Mouse (Mus musculus): ENCODE measurements around the gene Gm11939. TPM values are rescaled to one million over a fixed set of nuclear protein-coding genes. Genes with fewer than 3 reads are reported as not detected.
A peak's percentile ranks its signal among the peaks of the same experiment; 100 is the strongest.

The Gm11939 gene
- polyA plus RNA-seq, 1 experiment from 2014 or later = not detected

DNA sequence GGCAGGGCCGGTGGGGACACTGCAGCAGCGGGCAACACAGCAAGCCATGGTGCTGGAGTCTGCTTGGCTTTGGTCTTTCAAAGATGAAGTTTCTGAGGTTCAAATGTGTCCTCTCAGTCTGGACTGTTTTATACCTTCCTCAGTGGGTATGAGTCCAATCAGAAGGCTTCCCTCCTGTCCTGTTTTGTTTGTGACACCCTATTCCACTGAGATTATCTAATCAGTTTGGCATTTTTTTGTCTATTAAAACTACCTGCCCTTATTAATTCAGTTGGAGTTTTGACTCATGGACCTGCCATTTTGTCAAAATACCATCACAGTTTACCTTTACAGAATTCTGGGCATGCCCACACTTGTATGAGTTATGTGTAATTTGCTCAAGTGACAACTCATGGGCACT, 2.5 kb downstream of the Gm11939 start, which contains the start of gene Krtap3-2:
Krtap3-2 (minus strand) TSS at position 101 of the 400 bp plus-strand sequence.
- Histone ChIP-seq H3K4me1 (ENCODE audit: insufficient read depth) (no peaks in the 10 kb centered on the region), H3K9me3 (ENCODE audit: low read depth, low read length) (no peaks in the 10 kb centered on the region), H3K27ac (ENCODE audit: low read depth) (no peak within 1 kb of the TSS), H3K4me2 (no peak within 1 kb of the TSS), H3K36me3 (ENCODE audit: insufficient read depth) (no peaks in the 10 kb centered on the region), H3K9ac (no peak within 1 kb of the TSS), H3K4me3 (ENCODE audit: low read depth, low read length) (no peak within 1 kb of the TSS), H3K27me3 (ENCODE audit: insufficient read depth, low read length) (no peaks in the 10 kb centered on the region)
- WGBS = 88% methylated on average over 2 of the region's 2 CpGs
- TF ChIP-seq CTCF (IDR thresholded peaks at IDR 0.05; ENCODE audit: low read depth) = no peak
- ATAC-seq (ENCODE audit: insufficient read depth) = no peak
- DNase-seq = no peak

DNA sequence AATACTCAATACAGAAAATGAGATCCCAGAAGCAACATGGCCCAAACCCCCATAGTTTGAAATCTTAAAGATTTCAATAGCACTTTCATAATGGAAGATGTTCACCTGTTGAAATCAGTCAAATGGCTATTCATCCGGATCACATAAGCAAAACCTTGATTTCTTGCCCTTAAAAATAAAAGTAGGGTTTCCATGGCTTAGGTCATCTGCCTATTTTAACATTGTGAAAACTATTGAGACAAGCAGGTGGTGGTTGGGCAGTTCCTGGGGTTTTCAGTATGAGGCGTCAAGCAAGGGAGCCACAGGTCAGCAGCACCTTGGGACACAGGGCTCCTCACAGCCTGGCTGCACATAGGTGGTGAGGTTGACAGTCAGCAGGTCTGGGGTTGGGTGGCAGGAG, 3.1 kb downstream of the Gm11939 start:
- no peak overlapping the region for H3K4me2 ChIP-seq
- no peak for ATAC-seq (ENCODE audit: insufficient read depth)
- no peak overlapping the region for H3K9ac ChIP-seq
- no peaks in the 10 kb centered on the region for H3K9me3 ChIP-seq (ENCODE audit: low read depth, low read length)
- no peak overlapping the region for H3K4me3 ChIP-seq (ENCODE audit: low read depth, low read length)
- 83% methylated on average over 2 of the region's 2 CpGs for WGBS
- no peak for DNase-seq
- no peak for TF ChIP-seq CTCF (IDR thresholded peaks at IDR 0.05; ENCODE audit: low read depth)
- H3K27me3 ChIP-seq (ENCODE audit: insufficient read depth, low read length) = no peaks in the 10 kb centered on the region
- H3K36me3 ChIP-seq (ENCODE audit: insufficient read depth) = no peaks in the 10 kb centered on the region
- H3K4me1 ChIP-seq (ENCODE audit: insufficient read depth) = no peaks in the 10 kb centered on the region
- no peak overlapping the region for H3K27ac ChIP-seq (ENCODE audit: low read depth)

DNA sequence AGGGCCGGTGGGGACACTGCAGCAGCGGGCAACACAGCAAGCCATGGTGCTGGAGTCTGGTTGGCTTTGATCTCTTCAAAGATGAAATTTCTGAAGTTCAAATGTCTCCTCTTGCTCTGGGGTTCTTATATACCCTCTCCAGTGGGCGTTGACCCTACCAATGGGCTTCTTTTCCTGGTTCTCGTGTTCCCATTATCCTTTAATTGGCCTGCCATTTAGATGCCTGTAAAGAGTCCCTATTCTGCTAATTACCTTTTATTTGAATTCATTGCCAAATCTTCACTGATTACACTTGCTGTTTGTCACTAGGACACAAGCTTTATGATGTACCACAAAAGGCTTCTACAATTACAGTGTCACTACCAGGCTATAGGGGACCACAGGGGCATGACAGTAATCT, 8.5 kb downstream of the Gm11939 start, which contains the start of gene Krtap3-3:
Krtap3-3 (minus strand) TSS at position 101 of the 400 bp plus-strand sequence.
- Histone ChIP-seq H3K4me2 (no peak within 1 kb of the TSS), H3K9me3 (ENCODE audit: low read depth, low read length) (no peaks in the 10 kb centered on the region), H3K9ac (no peak within 1 kb of the TSS), H3K4me3 (ENCODE audit: low read depth, low read length) (no peak within 1 kb of the TSS), H3K36me3 (ENCODE audit: insufficient read depth) (no peaks in the 10 kb centered on the region), H3K4me1 (ENCODE audit: insufficient read depth) (no peaks in the 10 kb centered on the region), H3K27me3 (ENCODE audit: insufficient read depth, low read length) (no peaks in the 10 kb centered on the region), H3K27ac (ENCODE audit: low read depth) (no peak within 1 kb of the TSS)
- DNase-seq (no peak), ATAC-seq (ENCODE audit: insufficient read depth) (no peak)
- no peak for TF ChIP-seq CTCF (IDR thresholded peaks at IDR 0.05; ENCODE audit: low read depth)
- WGBS = 64% methylated on average over 4 of the region's 4 CpGs

DNA sequence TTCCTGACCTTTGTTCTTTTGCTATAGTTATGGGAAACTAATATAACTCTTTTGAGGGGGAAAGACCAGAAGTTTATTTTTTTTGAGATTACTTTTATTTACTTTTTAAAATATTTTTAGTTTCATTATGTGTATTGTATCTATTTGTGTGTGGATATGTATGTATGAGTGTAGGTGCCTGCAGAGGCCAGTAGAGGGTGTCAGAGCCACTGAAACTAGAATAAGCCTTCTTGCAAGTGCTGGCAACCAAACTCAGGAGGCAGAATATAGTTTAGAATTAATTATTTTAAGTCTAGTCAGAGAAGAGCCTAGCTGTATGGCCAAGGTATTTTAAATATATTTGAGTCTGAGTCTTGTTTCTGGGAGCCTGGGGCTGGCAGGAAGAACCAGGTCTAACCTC, 11.4 kb downstream of the Gm11939 start:
- Histone ChIP-seq H3K4me2 (no peak overlapping the region), H3K9me3 (ENCODE audit: low read depth, low read length) (no peaks in the 10 kb centered on the region), H3K27me3 (ENCODE audit: insufficient read depth, low read length) (no peaks in the 10 kb centered on the region), H3K4me1 (ENCODE audit: insufficient read depth) (no peaks in the 10 kb centered on the region), H3K27ac (ENCODE audit: low read depth) (no peak overlapping the region), H3K9ac (no peak overlapping the region), H3K36me3 (ENCODE audit: insufficient read depth) (no peaks in the 10 kb centered on the region), H3K4me3 (ENCODE audit: low read depth, low read length) (no peak overlapping the region)
- ATAC-seq (ENCODE audit: insufficient read depth) (no peak), DNase-seq (no peak)
- no peak for TF ChIP-seq CTCF (IDR thresholded peaks at IDR 0.05; ENCODE audit: low read depth)

DNA sequence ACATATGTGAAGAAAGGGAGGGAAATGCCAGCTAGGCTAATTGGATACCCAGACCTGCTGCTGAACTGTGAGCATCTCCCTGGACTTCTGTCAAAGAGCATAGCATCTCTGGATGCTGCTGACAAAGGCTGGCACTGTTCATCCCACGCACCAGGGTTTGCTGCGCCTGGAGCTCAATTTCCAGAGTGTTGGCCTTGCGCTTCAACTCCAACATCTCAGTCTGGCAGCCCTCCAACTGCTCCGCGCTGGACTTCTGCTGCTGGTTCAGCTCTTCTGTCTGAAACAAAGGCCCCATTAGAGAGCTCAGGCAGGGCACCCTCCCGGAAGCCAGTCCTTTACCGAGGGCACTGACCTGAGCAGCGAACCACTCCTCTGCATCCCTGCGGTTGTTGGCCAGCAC, 19.5 kb downstream of the Gm11939 start:
- 44% methylated on average over 9 of the region's 9 CpGs for WGBS
- Histone ChIP-seq H3K27ac (ENCODE audit: low read depth) (peak overlapping the region; percentile 54; the same call in 1 of the 2 replicates), H3K9me3 (ENCODE audit: low read depth, low read length) (no peaks in the 10 kb centered on the region), H3K4me1 (ENCODE audit: insufficient read depth) (no peaks in the 10 kb centered on the region), H3K4me2 (no peak overlapping the region), H3K36me3 (ENCODE audit: insufficient read depth) (no peaks in the 10 kb centered on the region), H3K9ac (no peak overlapping the region), H3K4me3 (ENCODE audit: low read depth, low read length) (no peak overlapping the region), H3K27me3 (ENCODE audit: insufficient read depth, low read length) (no peaks in the 10 kb centered on the region)
- ATAC-seq (ENCODE audit: insufficient read depth) (no peak), DNase-seq (peak; percentile 83)
- no peak for TF ChIP-seq CTCF (IDR thresholded peaks at IDR 0.05; ENCODE audit: low read depth)

GRCm38 (mm10) chr11:99521288-99521860, 37.9 kb downstream of the Gm11939 start, which contains the start of gene Krt39:
TSS of gene Krt39 (minus strand) at chr11:99521338.
- Histone ChIP-seq H3K9ac (no peak within 1 kb of the TSS), H3K27me3 (ENCODE audit: insufficient read depth, low read length) (no peaks in the 10 kb centered on the region), H3K9me3 (ENCODE audit: low read depth, low read length) (no peaks in the 10 kb centered on the region), H3K36me3 (ENCODE audit: insufficient read depth) (no peaks in the 10 kb centered on the region), H3K4me2 (no peak within 1 kb of the TSS), H3K27ac (ENCODE audit: low read depth) (no peak within 1 kb of the TSS), H3K4me1 (ENCODE audit: insufficient read depth) (no peaks in the 10 kb centered on the region), H3K4me3 (ENCODE audit: low read depth, low read length) (no peak within 1 kb of the TSS)
- ATAC-seq (ENCODE audit: insufficient read depth) (no peak), DNase-seq (no peak)
- 64% methylated on average over 13 of the region's 13 CpGs for WGBS
- no peak for TF ChIP-seq CTCF (IDR thresholded peaks at IDR 0.05; ENCODE audit: low read depth)

DNA sequence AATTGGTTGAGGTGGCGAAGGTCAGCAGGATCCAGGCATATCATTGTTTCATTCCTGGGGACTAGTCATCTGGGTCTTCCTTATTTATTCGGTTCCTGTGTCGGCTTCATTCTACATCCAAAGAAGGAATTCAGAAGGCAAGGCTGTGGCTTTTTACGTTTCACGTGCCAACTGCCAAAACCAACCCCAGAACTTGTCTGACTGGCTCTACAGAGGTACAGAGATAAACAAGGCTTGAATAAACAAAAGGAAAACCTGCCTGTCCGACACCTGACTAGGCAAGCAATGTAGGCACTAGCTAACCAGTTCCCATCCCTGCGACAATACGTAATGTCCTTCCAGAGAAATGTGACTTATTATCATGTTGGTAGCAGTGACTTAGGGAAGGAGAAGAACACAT, 45.2 kb downstream of the Gm11939 start:
- peak; percentile 58 for DNase-seq
- ATAC-seq (ENCODE audit: insufficient read depth) = 0 out of 2 replicates have a peak, but pooled peaks have one; percentile 17
- H3K27ac ChIP-seq (ENCODE audit: low read depth) = peak overlapping the region; percentile 51

More for the DNA sequence above, 45.2 kb downstream of the Gm11939 start:
- WGBS = 60% methylated on average over 8 of the region's 8 CpGs
- Histone ChIP-seq H3K4me2 (no peak overlapping the region), H3K36me3 (ENCODE audit: insufficient read depth) (no peaks in the 10 kb centered on the region), H3K9ac (no peak overlapping the region), H3K4me3 (ENCODE audit: low read depth, low read length) (no peak overlapping the region), H3K9me3 (ENCODE audit: low read depth, low read length) (no peaks in the 10 kb centered on the region), H3K27me3 (ENCODE audit: insufficient read depth, low read length) (no peaks in the 10 kb centered on the region), H3K4me1 (ENCODE audit: insufficient read depth) (no peaks in the 10 kb centered on the region)
- no peak for TF ChIP-seq CTCF (IDR thresholded peaks at IDR 0.05; ENCODE audit: low read depth)

Other genes starting within 250 kb of the Gm11939 start
- gene Krt25, start 236.5 kb downstream of the Gm11939 start, polyA plus RNA-seq (2014; fragmentation: Nextera tagmentation; extraction: Ambion mirVana) = not detected in 2 replicates
- gene Krt26, start 221.5 kb downstream of the Gm11939 start, polyA plus RNA-seq (2014; fragmentation: Nextera tagmentation; extraction: Ambion mirVana) = not detected in 2 replicates
- not detected in 2 replicates for gene Krt27, start 208.4 kb downstream of the Gm11939 start, polyA plus RNA-seq (2014; fragmentation: Nextera tagmentation; extraction: Ambion mirVana)
- 0.29 TPM in 1 of 2 replicates, not detected in the other for gene Krt28, start 184.6 kb downstream of the Gm11939 start, polyA plus RNA-seq (2014; fragmentation: Nextera tagmentation; extraction: Ambion mirVana)
- 24.5 and 24.6 TPM in 2 replicates for gene Krt10, start 170.1 kb downstream of the Gm11939 start, polyA plus RNA-seq (2014; fragmentation: Nextera tagmentation; extraction: Ambion mirVana)
- not detected in 2 replicates for gene Krt12, start 137.2 kb downstream of the Gm11939 start, polyA plus RNA-seq (2014; fragmentation: Nextera tagmentation; extraction: Ambion mirVana)
- 0.28 and 0.42 TPM in 2 replicates for gene Krt20, start 121.3 kb downstream of the Gm11939 start, polyA plus RNA-seq (2014; fragmentation: Nextera tagmentation; extraction: Ambion mirVana)
- 4.0 and 4.4 TPM in 2 replicates for gene Krt23, start 66.3 kb downstream of the Gm11939 start, polyA plus RNA-seq (2014; fragmentation: Nextera tagmentation; extraction: Ambion mirVana)
- gene Krt39, start 38.1 kb downstream of the Gm11939 start, polyA plus RNA-seq (2014; fragmentation: Nextera tagmentation; extraction: Ambion mirVana) = not detected in 2 replicates
- gene Krt40, start 16.3 kb downstream of the Gm11939 start, polyA plus RNA-seq (2014; fragmentation: Nextera tagmentation; extraction: Ambion mirVana) = 0.17 TPM in 1 of 2 replicates, not detected in the other
- not detected in 2 replicates for gene Krtap3-3, start 8.6 kb downstream of the Gm11939 start, polyA plus RNA-seq (2014; fragmentation: Nextera tagmentation; extraction: Ambion mirVana)
- not detected in 2 replicates for gene Krtap3-2, start 2.6 kb downstream of the Gm11939 start, polyA plus RNA-seq (2014; fragmentation: Nextera tagmentation; extraction: Ambion mirVana)
- gene Krtap3-1, start 7.2 kb upstream of the Gm11939 start, polyA plus RNA-seq (2014; fragmentation: Nextera tagmentation; extraction: Ambion mirVana) = not detected in 2 replicates
- gene Krtap1-5, start 21.6 kb upstream of the Gm11939 start, polyA plus RNA-seq (2014; fragmentation: Nextera tagmentation; extraction: Ambion mirVana) = not detected in 2 replicates
- gene Krtap1-4, start 24.2 kb upstream of the Gm11939 start, polyA plus RNA-seq (2014; fragmentation: Nextera tagmentation; extraction: Ambion mirVana) = not detected in 2 replicates
- not detected in 2 replicates for gene Krtap1-3, start 31.9 kb upstream of the Gm11939 start, polyA plus RNA-seq (2014; fragmentation: Nextera tagmentation; extraction: Ambion mirVana)
- not detected in 2 replicates for gene Krtap9-3, start 38.6 kb upstream of the Gm11939 start, polyA plus RNA-seq (2014; fragmentation: Nextera tagmentation; extraction: Ambion mirVana)
- gene Gm11938, start 43.8 kb upstream of the Gm11939 start, polyA plus RNA-seq (2014; fragmentation: Nextera tagmentation; extraction: Ambion mirVana) = not detected in 2 replicates
- not detected in 2 replicates for gene Gm11937, start 50.7 kb upstream of the Gm11939 start, polyA plus RNA-seq (2014; fragmentation: Nextera tagmentation; extraction: Ambion mirVana)
- not detected in 2 replicates for gene Krtap2-4, start 55.4 kb upstream of the Gm11939 start, polyA plus RNA-seq (2014; fragmentation: Nextera tagmentation; extraction: Ambion mirVana)
- gene Gm11562, start 61.0 kb upstream of the Gm11939 start, polyA plus RNA-seq (2014; fragmentation: Nextera tagmentation; extraction: Ambion mirVana) = not detected in 2 replicates
- not detected in 2 replicates for gene Krtap4-1, start 68.8 kb upstream of the Gm11939 start, polyA plus RNA-seq (2014; fragmentation: Nextera tagmentation; extraction: Ambion mirVana)
- gene Krtap4-2, start 75.6 kb upstream of the Gm11939 start, polyA plus RNA-seq (2014; fragmentation: Nextera tagmentation; extraction: Ambion mirVana) = not detected in 2 replicates
- gene Krtap4-7, start 84.6 kb upstream of the Gm11939 start, polyA plus RNA-seq (2014; fragmentation: Nextera tagmentation; extraction: Ambion mirVana) = not detected in 2 replicates
- gene Gm11555, start 90.8 kb upstream of the Gm11939 start, polyA plus RNA-seq (2014; fragmentation: Nextera tagmentation; extraction: Ambion mirVana) = not detected in 2 replicates
- gene Gm11563, start 99.5 kb upstream of the Gm11939 start, polyA plus RNA-seq (2014; fragmentation: Nextera tagmentation; extraction: Ambion mirVana) = not detected in 2 replicates
- not detected in 2 replicates for gene Krtap4-6, start 106.5 kb upstream of the Gm11939 start, polyA plus RNA-seq (2014; fragmentation: Nextera tagmentation; extraction: Ambion mirVana)
- not detected in 2 replicates for gene Gm14190, start 131.3 kb upstream of the Gm11939 start, polyA plus RNA-seq (2014; fragmentation: Nextera tagmentation; extraction: Ambion mirVana)
- not detected in 2 replicates for gene Gm14180, start 174.8 kb upstream of the Gm11939 start, polyA plus RNA-seq (2014; fragmentation: Nextera tagmentation; extraction: Ambion mirVana)
- not detected in 2 replicates for gene Gm11595, start 213.4 kb upstream of the Gm11939 start, polyA plus RNA-seq (2014; fragmentation: Nextera tagmentation; extraction: Ambion mirVana)
- gene Krtap4-8, start 221.2 kb upstream of the Gm11939 start, polyA plus RNA-seq (2014; fragmentation: Nextera tagmentation; extraction: Ambion mirVana) = not detected in 2 replicates
- gene Krtap4-9, start 225.7 kb upstream of the Gm11939 start, polyA plus RNA-seq (2014; fragmentation: Nextera tagmentation; extraction: Ambion mirVana) = not detected in 2 replicates
- gene Gm11596, start 234.0 kb upstream of the Gm11939 start, polyA plus RNA-seq (2014; fragmentation: Nextera tagmentation; extraction: Ambion mirVana) = not detected in 2 replicates
- gene Gm11569, start 239.5 kb upstream of the Gm11939 start, polyA plus RNA-seq (2014; fragmentation: Nextera tagmentation; extraction: Ambion mirVana) = not detected in 2 replicates
- gene Gm11554, start 245.0 kb upstream of the Gm11939 start, polyA plus RNA-seq (2014; fragmentation: Nextera tagmentation; extraction: Ambion mirVana) = not detected in 2 replicates